ENCODE assay signal across 9 mouse cellular contexts in genomic region chr14:121455527-121455926, GRCm38 (mm10). TPM values are rescaled to one million over a fixed set of nuclear protein-coding genes. Genes with fewer than 3 reads are reported as not detected.
DNase-seq lines count a peak whose midpoint lies in the region; ATAC-seq and TF ChIP-seq lines count a peak whose summit lies in the region.
"Had no signal": no experiment of that assay in that cellular context is flagged by ENCODE, and none has a peak within 500 bp of the region (broad histone marks: within the 10 kb centered on the region; RNA-seq: fewer than 3 reads in every experiment).

No protein-coding gene starts in this region.

- peaks cover 4% of the 10 kb centered on the region for H3K4me1 ChIP-seq in ES-Bruce4 (ENCODE audit: control insufficient read depth, insufficient read depth, low read length)
- no peaks in the 10 kb centered on the region for H3K4me1 ChIP-seq in forebrain, embryonic 14.5 days (ENCODE audit: control insufficient read depth, insufficient read depth, low read length)
- peaks cover 5 to 7% of the 10 kb centered on the region in 2 experiments; a peak in 3 of 4 replicates for H3K4me1 ChIP-seq in liver, embryonic 14.5 days (replicated peaks; ENCODE audit: control insufficient read depth in 2 of 2, insufficient read depth in 2 of 2, low read length in 1 of 2)

- H3K36me3 ChIP-seq in ES-Bruce4 (ENCODE audit: control insufficient read depth, insufficient read depth, low read length, poor library complexity, severe bottlenecking) = no peaks in the 10 kb centered on the region
- no peaks in the 10 kb centered on the region for H3K36me3 ChIP-seq in forebrain, embryonic 14.5 days (ENCODE audit: control insufficient read depth, insufficient read depth, low read length)
- H3K36me3 ChIP-seq in liver, embryonic 14.5 days (replicated peaks; ENCODE audit: control insufficient read depth, insufficient read depth, low read depth) = no peaks in the 10 kb centered on the region
- H3K36me3 ChIP-seq: heart, embryonic 15.5 days had no signal

- no peak overlapping the region for H3K27ac ChIP-seq in ES-Bruce4 (ENCODE audit: insufficient read depth, low read length)
- no peak overlapping the region for H3K27ac ChIP-seq in forebrain, embryonic 14.5 days (ENCODE audit: low read depth, low read length)
- no peak overlapping the region for H3K27ac ChIP-seq in liver, embryonic 14.5 days
- H3K27ac ChIP-seq: heart, embryonic 15.5 days had no signal

- 8% methylated on average over 6 of the region's 6 CpGs for WGBS in forebrain, embryonic 14.5 days
- WGBS in liver, embryonic 14.5 days (ENCODE audit: insufficient replicate concordance) = 4% methylated on average over 6 of the region's 6 CpGs

- peak; percentile 79 to 81 for DNase-seq in B cell, adult 2 months
- peak; percentile 73 for DNase-seq in c-Kit-positive CD71-positive TER-119-positive erythroid progenitor cells, embryonic 14.5 days (ENCODE audit: low spot score)
- DNase-seq in forebrain, embryonic 14.5 days (ENCODE audit: low spot score) = peak; percentile 68
- peak; percentile 72 for DNase-seq in kidney, adult 9 months
- DNase-seq in liver, embryonic 14.5 days (ENCODE audit: low read depth in 3 of 3, low spot score in 3 of 3) = peak; percentile 44 to 49 (median 48)
- DNase-seq in right cerebral cortex, postnatal 14 days = peak; percentile 52
- DNase-seq in yolk sac, embryonic 10.5 days (ENCODE audit: low spot score) = no peak

- TF ChIP-seq EP300 in ES-Bruce4 (IDR thresholded peaks at IDR 0.05; ENCODE audit: insufficient read depth, low read depth, low read length) = no peak
- no peak for TF ChIP-seq EP300 in liver, embryonic 14.5 days (IDR thresholded peaks at IDR 0.05; ENCODE audit: low read depth)

- peak; percentile 78 for TF ChIP-seq CTCF in ES-Bruce4 (IDR thresholded peaks at IDR 0.05; ENCODE audit: low read depth, low read length)
- TF ChIP-seq CTCF in liver, embryonic 14.5 days (IDR thresholded peaks at IDR 0.05; ENCODE audit: low read depth) = peak; percentile 95

- no peak for TF ChIP-seq POLR2A in ES-Bruce4 (IDR thresholded peaks at IDR 0.05; ENCODE audit: insufficient read depth, low read length)

- no peak overlapping the region for H3K4me2 ChIP-seq in forebrain, embryonic 14.5 days (ENCODE audit: low read length)
- H3K4me2 ChIP-seq in liver, embryonic 14.5 days (ENCODE audit: low read depth) = no peak overlapping the region
- H3K4me2 ChIP-seq: heart, embryonic 15.5 days had no signal

- peak; percentile 7; the same call in 1 of the 2 replicates for ATAC-seq in forebrain, embryonic 14.5 days
- ATAC-seq in liver, embryonic 14.5 days (ENCODE audit: insufficient read depth) = no peak

- peak overlapping the region; percentile 61 for H3K4me3 ChIP-seq in ES-Bruce4 (ENCODE audit: low read depth, low read length)
- H3K4me3 ChIP-seq in forebrain, embryonic 14.5 days (ENCODE audit: low read depth, low read length) = no peak overlapping the region
- H3K4me3 ChIP-seq in liver, embryonic 14.5 days (ENCODE audit: insufficient read depth in 1 of 2, low read depth in 2 of 2, low read length in 2 of 2) = no peak overlapping the region
- H3K4me3 ChIP-seq: heart, embryonic 15.5 days had no signal

- H3K27me3 ChIP-seq in ES-Bruce4 (ENCODE audit: control insufficient read depth, insufficient read depth, low read length, poor library complexity, severe bottlenecking) = no peaks in the 10 kb centered on the region
- H3K27me3 ChIP-seq in forebrain, embryonic 14.5 days (replicated peaks; ENCODE audit: control insufficient read depth, insufficient read depth, low read length) = no peaks in the 10 kb centered on the region
- no peaks in the 10 kb centered on the region for H3K27me3 ChIP-seq in liver, embryonic 14.5 days (ENCODE audit: control insufficient read depth, insufficient read depth, low read length)
- H3K27me3 ChIP-seq: heart, embryonic 15.5 days had no signal

- H3K9ac ChIP-seq in ES-Bruce4 (ENCODE audit: low read depth, poor library complexity, severe bottlenecking) = peak overlapping the region; percentile 46
- H3K9ac ChIP-seq in forebrain, embryonic 14.5 days (ENCODE audit: low read length) = no peak overlapping the region
- H3K9ac ChIP-seq in liver, embryonic 14.5 days (replicated peaks) = no peak overlapping the region
- H3K9ac ChIP-seq: heart, embryonic 15.5 days had no signal

- H3K9me3 ChIP-seq in ES-Bruce4 (replicated peaks; ENCODE audit: control insufficient read depth, insufficient read depth, low read length, poor library complexity, severe bottlenecking) = no peaks in the 10 kb centered on the region
- peaks cover 3% of the 10 kb centered on the region; the same call in 1 of the 2 replicates for H3K9me3 ChIP-seq in forebrain, embryonic 14.5 days (replicated peaks; ENCODE audit: control insufficient read depth, low read length)
- no peaks in the 10 kb centered on the region for H3K9me3 ChIP-seq in liver, embryonic 14.5 days (ENCODE audit: control insufficient read depth, low read length)

RNA-seq across cellular contexts. Expression of gene Slc15a1, which starts 49.5 kb away (rescaled TPM):
- polyA plus RNA-seq in ES-Bruce4 (2011; ENCODE audit: insufficient read depth, insufficient read length, low read depth, missing spikeins) = 1.3 and 1.5 TPM in 2 replicates
- not detected in 2 replicates for polyA plus RNA-seq in forebrain, embryonic 14.5 days (2014; fragmentation: Nextera tagmentation; extraction: Ambion mirVana)
- not detected in 2 replicates for polyA plus RNA-seq in liver, embryonic 14.5 days (2012; rRNA removed)
- polyA plus RNA-seq in liver, embryonic 14.5 days (2014; fragmentation: Nextera tagmentation; extraction: Ambion mirVana) = not detected in 2 replicates
